Mouse (Mus musculus): ENCODE results near the gene Abi1.

DNA sequence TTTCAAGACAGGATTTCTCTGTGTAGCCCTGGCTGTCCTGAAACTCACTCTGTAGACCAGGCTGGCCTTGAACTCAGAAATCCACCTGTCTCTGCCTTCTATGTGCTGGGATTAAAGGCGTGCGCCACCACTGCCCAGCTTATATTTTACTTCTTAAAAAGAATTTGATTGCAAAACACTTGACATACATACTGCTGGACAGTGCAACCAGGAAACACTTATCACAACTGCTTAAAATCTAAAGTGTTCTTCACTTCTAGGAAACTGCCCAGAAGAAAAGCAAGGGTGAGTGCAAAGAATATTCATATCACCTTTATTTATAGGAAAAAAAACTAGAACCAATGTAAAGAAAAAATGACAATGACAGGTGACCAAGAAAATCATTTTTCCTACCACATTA, 42.0 kb downstream of the Abi1 start:
- TF ChIP-seq CTCF (IDR thresholded peaks at IDR 0.05; ENCODE audit: insufficient read depth, low read depth, low read length) (no peak), POLR2A (IDR thresholded peaks at IDR 0.05; ENCODE audit: insufficient read depth, low read depth, low read length) (no peak)
